Mouse (Mus musculus): ENCODE data around the gene Olfr930.

The Olfr930 gene

DNA sequence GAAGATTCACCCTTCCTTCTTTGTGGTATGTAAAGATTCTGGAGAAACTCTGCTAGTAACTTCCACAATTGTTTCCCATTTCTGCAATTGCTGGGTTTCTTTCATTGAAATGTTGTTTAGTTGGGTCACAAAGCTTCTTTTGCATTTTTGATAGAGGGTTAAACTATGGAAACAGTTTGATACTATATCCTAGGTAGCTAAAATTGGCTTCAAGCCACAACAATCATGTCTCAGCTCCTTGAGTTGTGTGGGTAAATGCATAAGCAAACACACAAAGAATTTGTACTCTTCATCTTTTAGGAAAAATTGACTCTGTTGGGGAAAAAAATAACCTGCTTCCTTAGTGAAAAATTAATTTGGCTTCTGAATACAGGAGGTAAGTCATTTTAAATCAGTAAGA is at the start of gene Olfr930:
Olfr930 (plus strand) TSS at position 301 of the 400 bp plus-strand sequence.
- no peak for DNase-seq

DNA sequence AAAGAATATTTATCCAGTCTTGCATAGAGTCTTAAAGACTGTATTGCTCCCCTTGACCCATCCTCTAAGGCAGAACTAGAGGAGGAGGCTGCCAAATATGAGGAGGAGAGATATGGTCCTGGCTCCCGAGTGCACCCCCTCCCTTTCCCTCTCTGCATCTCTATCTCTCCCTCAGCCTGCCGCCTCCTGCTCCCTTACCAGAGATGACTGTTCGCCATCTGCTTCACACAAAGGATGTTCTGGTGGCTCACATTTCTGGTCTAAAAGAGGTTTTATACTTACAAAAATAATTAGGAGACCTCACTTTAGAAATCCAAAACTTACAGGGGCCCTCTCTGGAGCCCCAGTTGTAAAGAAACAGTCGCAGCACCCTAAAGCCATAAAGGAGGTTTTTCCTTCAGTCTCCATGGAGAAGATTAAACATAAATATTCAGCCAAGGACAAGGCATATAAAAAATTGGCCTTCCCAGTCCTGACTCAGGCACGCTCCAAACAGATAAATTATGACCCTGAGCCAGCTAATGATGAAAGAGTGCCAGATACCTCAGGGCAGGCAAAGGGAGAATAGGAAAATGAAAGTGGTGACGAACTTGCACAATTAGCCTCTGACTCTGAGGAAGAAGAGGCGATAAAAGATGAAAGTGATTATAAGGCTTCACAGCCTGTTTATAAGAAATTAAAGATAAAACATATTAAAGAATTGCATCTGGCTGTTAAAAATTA is 24.0 kb downstream of the Olfr930 start:
- peak in 1 of 2 experiments; percentile 26 for DNase-seq

DNA sequence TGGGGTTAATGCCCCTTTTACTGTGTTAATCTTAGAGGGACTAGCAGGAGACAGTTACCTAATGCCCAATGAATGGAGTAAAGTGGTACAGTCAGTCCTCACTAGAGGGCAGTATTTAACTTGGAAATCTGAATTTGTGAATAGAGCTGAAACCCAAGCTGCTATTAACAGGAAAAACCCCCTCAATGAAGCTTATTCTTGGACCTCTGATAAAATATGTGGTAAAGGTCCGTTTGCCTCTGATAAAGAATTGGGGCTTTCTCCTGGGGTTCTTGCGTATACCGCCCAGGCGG is 24.5 kb downstream of the Olfr930 start:
- DNase-seq, result no peak

DNA sequence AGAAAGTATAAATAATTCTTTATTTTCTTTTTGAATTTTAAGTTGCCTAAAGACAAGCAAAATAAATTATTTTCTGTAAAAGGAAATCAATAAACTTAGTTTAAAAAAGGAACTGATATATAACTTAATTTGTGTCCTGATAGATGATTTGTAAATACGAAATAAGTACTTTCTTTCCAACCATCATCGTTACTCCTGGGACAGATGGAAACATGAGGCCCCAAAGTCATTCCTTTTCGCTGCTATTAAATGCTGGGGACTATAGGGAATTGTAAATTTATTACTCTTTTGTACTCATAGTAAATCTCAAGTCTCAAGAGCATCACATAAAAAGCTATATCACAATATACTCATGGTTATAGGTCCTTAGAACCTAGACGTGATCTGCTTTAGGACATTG is 42.4 kb downstream of the Olfr930 start, which contains the start of gene Olfr933:
Olfr933 (plus strand) TSS at position 301 of the 400 bp plus-strand sequence.
- no peak for DNase-seq
